Mouse (Mus musculus) heart, postnatal 0 days (tissue): ENCODE measurements at regions not wholly inside any gene's neighbourhood (a gene's known extent, or its start where the extent isn't known, plus 50 kb on each side); places are given as distances from the start of the nearest gene placed in this dataset.

ENCODE experiments used
- ATAC-seq: fragments of 200-750 bp; cut with Nextera tagmentation; 2 replicates; pipeline ENCODE4 v1.8.0; 2017; ENCODE audit warnings: low read depth, moderate number of reproducible peaks, moderate library complexity; ENCODE audit not compliant: insufficient read depth
- DNase-seq: peaks from one replicate; pipeline ENCODE4 v3.0.0-alpha.2; 2016; ENCODE audit warnings: low spot score
- H3K27ac ChIP-seq: fragments of 300-500 bp; sonication (generic); 2 replicates; pipeline ENCODE4 v1.5.1; 2014; ENCODE audit warnings: low read depth, mild to moderate bottlenecking
- H3K27me3 ChIP-seq: fragments of 300-500 bp; sonication (generic); 2 replicates; pipeline ENCODE4 v1.6.1; 2014; ENCODE audit warnings: low read length, mixed read lengths; ENCODE audit not compliant: control insufficient read depth, insufficient read depth
- H3K36me3 ChIP-seq: fragments of 300-500 bp; sonication (generic); replicated peaks from 2 replicates; pipeline ENCODE4 v1.6.1; 2014; ENCODE audit warnings: low read length, mixed read lengths; ENCODE audit not compliant: control insufficient read depth, insufficient read depth
- H3K4me1 ChIP-seq: fragments of 300-500 bp; sonication (generic); 2 replicates; pipeline ENCODE4 v1.6.1; 2014; ENCODE audit warnings: antibody characterized with exemption; ENCODE audit not compliant: control insufficient read depth, insufficient read depth
- H3K4me2 ChIP-seq: fragments of 300-500 bp; sonication (generic); 2 replicates; pipeline ENCODE4 v1.6.1; 2014; ENCODE audit warnings: low read depth, mild to moderate bottlenecking, low read length, moderate library complexity
- H3K4me3 ChIP-seq: fragments of 300-500 bp; sonication (generic); 2 replicates; pipeline ENCODE4 v1.5.1; 2014; ENCODE audit warnings: low read depth, low read length
- H3K9ac ChIP-seq: fragments of 300-500 bp; sonication (generic); replicated peaks from 2 replicates; pipeline ENCODE4 v1.6.1; 2014; ENCODE audit warnings: low read depth, low read length, mixed read lengths
- H3K9me3 ChIP-seq: fragments of 300-500 bp; sonication (generic); replicated peaks from 2 replicates; pipeline ENCODE4 v1.6.1; 2016; ENCODE audit warnings: low read length; ENCODE audit not compliant: control insufficient read depth
- CTCF ChIP-seq: IDR thresholded peaks from 2 replicates; pipeline ENCODE4 v1.5.1; 2016; ENCODE audit warnings: antibody characterized with exemption, control low read depth, low read depth
- EP300 ChIP-seq: IDR thresholded peaks from 2 replicates; pipeline ENCODE4 v1.6.1; 2016; ENCODE audit warnings: antibody characterized with exemption, low read depth
- WGBS: fragments of 180-500 bp; shearing (Covaris S2); extraction: QIAGEN DNeasy Blood & Tissue Kit; methylation state at CpG from one replicate; pipeline ENCODE4 v1.1.7; 2014; 5-methylcytosine and 5-hydroxymethylcytosine counted together

- no peak for ATAC-seq
Measured at GRCm38 (mm10) chr3:41497771-41498170, 57.8 kb upstream of the Jade1 start.

GRCm38 (mm10) chr3:41496931-41497710, 58.4 kb upstream of the Jade1 start:
- H3K9me3 ChIP-seq: no peaks in the 10 kb centered on the region
- no peaks in the 10 kb centered on the region for H3K36me3 ChIP-seq
- H3K27me3 ChIP-seq: no peaks in the 10 kb centered on the region
- 49% methylated on average over 11 of the region's 13 CpGs for WGBS
- no peak overlapping the region for H3K9ac ChIP-seq
- no peak overlapping the region for H3K4me3 ChIP-seq
- H3K4me2 ChIP-seq: no peak overlapping the region
- TF ChIP-seq CTCF (no peak), EP300 (no peak)
- no peak overlapping the region for H3K27ac ChIP-seq
- no peaks in the 10 kb centered on the region for H3K4me1 ChIP-seq
- no peak for ATAC-seq
- no peak for DNase-seq

More at GRCm38 (mm10) chr3:41497771-41498170, 57.8 kb upstream of the Jade1 start:
- no peak overlapping the region for H3K4me3 ChIP-seq
- H3K9me3 ChIP-seq: no peaks in the 10 kb centered on the region
- no peak overlapping the region for H3K4me2 ChIP-seq
- 78% methylated on average over 8 of the region's 8 CpGs for WGBS
- DNase-seq: no peak
- no peaks in the 10 kb centered on the region for H3K27me3 ChIP-seq
- H3K27ac ChIP-seq: no peak overlapping the region
- H3K4me1 ChIP-seq: no peaks in the 10 kb centered on the region
- H3K9ac ChIP-seq: no peak overlapping the region
- no peaks in the 10 kb centered on the region for H3K36me3 ChIP-seq
- TF ChIP-seq EP300 (no peak), CTCF (no peak)

- H3K4me2 ChIP-seq: no peak overlapping the region
- no peak overlapping the region for H3K27ac ChIP-seq
- 86% methylated on average over 3 of the region's 3 CpGs for WGBS
- H3K9me3 ChIP-seq: no peaks in the 10 kb centered on the region
- no peaks in the 10 kb centered on the region for H3K36me3 ChIP-seq
- H3K4me3 ChIP-seq: no peak overlapping the region
- no peak overlapping the region for H3K9ac ChIP-seq
- H3K27me3 ChIP-seq: no peaks in the 10 kb centered on the region
- H3K4me1 ChIP-seq: no peaks in the 10 kb centered on the region
- ATAC-seq: no peak
- no peak for DNase-seq
- TF ChIP-seq EP300 (no peak), CTCF (no peak)
Measured at GRCm38 (mm10) chr3:41495893-41496292, 59.6 kb upstream of the Jade1 start.

- no peak for ATAC-seq
- Histone ChIP-seq H3K4me3 (no peak overlapping the region), H3K27ac (no peak overlapping the region), H3K9me3 (no peaks in the 10 kb centered on the region), H3K4me1 (peaks cover 2% of the 10 kb centered on the region; the same call in 1 of the 2 replicates), H3K36me3 (no peaks in the 10 kb centered on the region), H3K27me3 (no peaks in the 10 kb centered on the region), H3K9ac (no peak overlapping the region), H3K4me2 (no peak overlapping the region)
- TF ChIP-seq CTCF (no peak), EP300 (no peak)
- WGBS: 75% methylated on average over 5 of the region's 5 CpGs
- DNase-seq: no peak
Measured at GRCm38 (mm10) chr3:41495097-41495496, 60.4 kb upstream of the Jade1 start.

GRCm38 (mm10) chr3:41493472-41493871, 62.1 kb upstream of the Jade1 start:
- TF ChIP-seq EP300 (no peak), CTCF (no peak)
- 80% methylated on average over 7 of the region's 7 CpGs for WGBS
- H3K9me3 ChIP-seq: no peaks in the 10 kb centered on the region
- no peaks in the 10 kb centered on the region for H3K36me3 ChIP-seq
- no peak overlapping the region for H3K4me2 ChIP-seq
- H3K27ac ChIP-seq: no peak overlapping the region
- H3K4me1 ChIP-seq: peaks cover 10% of the 10 kb centered on the region; the same call in 1 of the 2 replicates
- no peak overlapping the region for H3K4me3 ChIP-seq
- ATAC-seq (no peak), DNase-seq (no peak)
- H3K9ac ChIP-seq: no peak overlapping the region
- H3K27me3 ChIP-seq: no peaks in the 10 kb centered on the region
